Mouse (Mus musculus) pancreas, adult 10 weeks (tissue): ENCODE data around the gene 6030408B16Rik. TPM values are rescaled to one million over a fixed set of nuclear protein-coding genes. Genes with fewer than 3 reads are reported as not detected.

ENCODE experiments used
- polyA plus RNA-seq: library from polyadenylated mRNA; stranded (reverse); fragments of 350-450 nt; fragmentation: Illumina TruSeq; extraction: RNeasy Lipid Tissue Mini Kit (QIAGEN cat#74804); gene quantifications from one replicate; pipeline ENCODE4 v1.2.3, GENCODE M21; 2015; ENCODE audit warnings: low read depth, low replicate concordance; ENCODE audit not compliant: insufficient read depth

Gene 6030408B16Rik
- 1.00 TPM for polyA plus RNA-seq

DNA sequence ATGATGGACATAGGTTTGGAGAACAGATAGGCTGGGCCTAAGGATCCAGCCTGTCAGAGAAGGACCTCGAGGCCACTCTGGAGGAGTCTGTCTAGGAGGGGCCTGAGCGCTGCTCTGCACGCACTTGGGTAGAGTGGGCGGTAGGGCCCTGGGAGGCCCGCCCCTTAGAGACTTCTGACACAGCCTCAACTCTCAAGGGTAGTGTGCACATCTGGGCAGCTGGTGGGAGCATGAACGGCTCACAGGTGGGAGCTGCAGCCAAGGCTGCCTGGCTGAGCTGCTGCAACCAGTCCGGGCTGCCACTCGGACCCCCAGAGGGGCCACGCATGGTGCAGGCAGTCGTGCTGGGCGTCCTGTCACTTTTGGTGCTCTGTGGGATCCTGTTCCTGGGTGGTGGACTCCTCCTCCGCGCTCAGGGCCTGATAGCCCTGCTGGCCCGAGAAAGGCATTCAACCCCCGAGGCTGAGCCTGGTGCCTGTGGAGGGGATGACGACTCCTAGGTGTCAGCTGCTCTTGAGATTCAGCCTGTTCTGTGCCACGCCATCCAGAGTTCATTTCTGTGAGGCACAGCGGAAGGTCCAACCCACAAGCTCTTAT, at the start of gene 6030408B16Rik:
Gene 6030408B16Rik (plus strand): TSS at position 188 of the 597 bp plus-strand sequence.

DNA sequence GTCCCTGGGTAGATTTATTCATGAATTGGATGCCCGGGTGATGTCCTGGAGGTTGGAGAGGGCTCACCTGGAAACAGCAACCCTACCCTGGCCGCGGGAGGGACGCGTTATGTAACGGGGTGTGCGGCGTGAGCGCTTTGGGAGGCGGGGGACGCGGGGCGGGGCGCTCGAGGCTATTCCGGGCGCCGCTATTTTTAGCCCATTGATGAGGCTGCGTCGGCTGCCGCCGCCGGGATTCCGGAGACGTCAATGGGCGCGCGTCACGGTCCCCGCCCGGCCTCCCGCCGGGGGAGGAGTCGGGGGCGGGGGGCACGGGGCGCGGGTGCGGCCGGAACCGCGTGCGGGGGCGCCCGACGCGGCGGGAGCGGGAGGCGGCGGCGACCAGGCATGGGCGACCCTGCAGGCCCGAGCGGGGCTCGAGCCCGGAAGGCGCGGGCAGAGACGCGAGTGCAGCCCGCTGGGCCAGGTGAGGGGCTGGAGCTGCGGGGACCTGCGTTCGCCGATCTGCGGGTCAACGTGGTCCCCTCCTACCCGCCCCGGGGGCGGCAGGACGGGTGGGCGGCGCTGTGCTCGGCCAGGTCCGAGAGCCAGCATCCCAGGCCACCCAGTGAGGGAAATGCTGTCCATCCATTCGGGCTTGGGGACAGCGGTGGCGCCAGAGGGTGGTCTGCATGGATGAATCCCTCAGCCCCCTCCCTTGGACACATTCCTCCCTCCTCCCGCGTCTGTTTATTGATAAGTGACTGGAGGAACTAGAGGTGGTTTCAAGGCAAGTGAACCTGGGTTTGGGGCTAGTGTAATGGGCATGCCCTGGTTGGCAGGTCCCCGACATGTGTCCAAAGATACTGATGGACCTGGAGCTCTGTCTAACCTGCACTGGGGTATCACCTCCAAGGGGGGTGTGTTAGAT, 38.9 kb upstream of the 6030408B16Rik start, which contains the start of gene Nr4a1:
Gene Nr4a1 (plus strand): TSS at position 384 of the 910 bp plus-strand sequence.

DNA sequence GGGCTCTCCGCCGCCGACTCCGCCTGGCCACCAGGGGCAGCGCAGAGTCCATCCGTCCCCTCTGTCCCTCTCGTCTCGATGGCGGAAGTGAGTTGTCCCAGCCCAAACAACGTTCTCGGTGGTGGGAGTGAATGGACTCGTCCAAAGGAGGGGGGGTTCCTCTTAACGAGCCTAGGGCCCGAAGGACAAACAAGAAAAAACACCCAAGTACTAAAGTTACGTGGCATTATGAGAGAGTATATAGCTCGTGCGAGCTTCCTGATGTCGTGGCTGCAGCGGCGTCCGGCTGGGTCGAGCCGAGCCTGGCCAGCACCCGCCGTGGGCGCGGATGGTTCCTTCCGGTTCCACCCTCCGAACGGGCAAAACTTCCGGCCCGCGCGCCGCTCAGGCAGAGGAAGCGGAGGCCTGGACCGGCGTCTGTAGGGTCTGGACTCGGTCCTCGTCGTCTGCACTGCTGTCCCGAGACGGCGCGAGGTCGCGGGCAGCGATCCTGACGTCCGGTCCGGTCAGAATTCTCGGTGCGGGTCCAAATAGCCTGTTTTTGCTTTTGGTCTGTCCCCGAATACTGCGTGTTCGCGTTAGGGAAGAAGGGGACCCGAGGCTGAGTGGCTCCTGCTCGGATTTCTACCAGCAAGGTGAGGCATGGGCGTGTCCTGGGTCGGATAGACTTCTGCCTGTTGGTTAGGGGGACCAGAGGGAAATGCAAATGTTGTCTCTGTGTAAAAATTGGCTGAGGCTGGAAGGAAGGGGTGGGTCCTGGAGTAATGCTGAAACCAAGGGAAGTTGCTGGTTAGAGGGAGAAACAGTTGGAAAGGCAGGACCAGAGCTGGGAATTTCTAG, 8.9 kb upstream of the 6030408B16Rik start, which contains the start of gene Atg101:
Gene Atg101 (plus strand): TSS at position 362 of the 840 bp plus-strand sequence.

Other genes starting within 250 kb of the 6030408B16Rik start
- gene Gm47841, start 245.8 kb upstream of the 6030408B16Rik start, polyA plus RNA-seq: not detected
- gene Fignl2, start 214.6 kb upstream of the 6030408B16Rik start, polyA plus RNA-seq: 1.6 TPM
- not detected for gene Ankrd33, start 177.5 kb upstream of the 6030408B16Rik start, polyA plus RNA-seq
- 20.3 TPM for gene Acvrl1, start 164.7 kb upstream of the 6030408B16Rik start, polyA plus RNA-seq
- gene Acvr1b, start 119.1 kb upstream of the 6030408B16Rik start, polyA plus RNA-seq: 3.4 TPM
- 6.4 TPM for gene Grasp, start 69.0 kb upstream of the 6030408B16Rik start, polyA plus RNA-seq
- gene Nr4a1, start 38.9 kb upstream of the 6030408B16Rik start, polyA plus RNA-seq: 23.3 TPM
- gene Atg101, start 8.9 kb upstream of the 6030408B16Rik start, polyA plus RNA-seq: 5.2 TPM
- gene Krt80, start 77.0 kb downstream of the 6030408B16Rik start, polyA plus RNA-seq: 1.8 TPM
- gene Krt7, start 117.8 kb downstream of the 6030408B16Rik start, polyA plus RNA-seq: 8.3 TPM
- not detected for gene Krt87, start 145.6 kb downstream of the 6030408B16Rik start, polyA plus RNA-seq
- gene Krt88, start 154.5 kb downstream of the 6030408B16Rik start, polyA plus RNA-seq: not detected
- gene Krt81, start 170.5 kb downstream of the 6030408B16Rik start, polyA plus RNA-seq: not detected
- gene Krt86, start 180.3 kb downstream of the 6030408B16Rik start, polyA plus RNA-seq: not detected
- gene Krt83, start 198.3 kb downstream of the 6030408B16Rik start, polyA plus RNA-seq: not detected
- gene Gm49425, start 224.0 kb downstream of the 6030408B16Rik start, polyA plus RNA-seq: not detected
- gene Krt84, start 239.6 kb downstream of the 6030408B16Rik start, polyA plus RNA-seq: not detected